Mouse (Mus musculus) hindbrain, embryonic 15.5 days (tissue): ENCODE results near the gene Porcn. TPM values are rescaled to one million over a fixed set of nuclear protein-coding genes. Genes with fewer than 3 reads are reported as not detected.
A peak's percentile ranks its signal among the peaks of the same experiment; 100 is the strongest.

Experiments
- ATAC-seq: fragments of 200-750 bp; cut with Nextera tagmentation; 2 replicates; pipeline ENCODE4 v1.8.0; 2017; ENCODE audit warnings: low read depth, moderate number of reproducible peaks, moderate TSS enrichment; ENCODE audit not compliant: low FRiP score
- H3K27ac ChIP-seq: fragments of 300-500 bp; sonication (generic); replicated peaks from 2 replicates; pipeline ENCODE4 v1.5.1; 2015; ENCODE audit warnings: mild to moderate bottlenecking, inconsistent platforms
- H3K27me3 ChIP-seq: fragments of 300-500 bp; sonication (generic); 2 replicates; pipeline ENCODE4 v1.6.1; 2015; ENCODE audit warnings: control low read depth, inconsistent platforms
- H3K36me3 ChIP-seq: fragments of 300-500 bp; sonication (generic); 2 replicates; pipeline ENCODE4 v1.6.1; 2015; ENCODE audit warnings: control low read depth, inconsistent platforms
- H3K4me1 ChIP-seq: fragments of 300-500 bp; sonication (generic); replicated peaks from 2 replicates; pipeline ENCODE4 v1.6.1; 2015; ENCODE audit warnings: control low read depth, inconsistent platforms
- H3K4me2 ChIP-seq: fragments of 300-500 bp; sonication (generic); 2 replicates; pipeline ENCODE4 v1.6.1; 2015; ENCODE audit warnings: moderate library complexity, mild to moderate bottlenecking, inconsistent platforms
- H3K4me3 ChIP-seq: fragments of 300-500 bp; sonication (generic); 2 replicates; pipeline ENCODE4 v1.5.1; 2015; ENCODE audit warnings: mild to moderate bottlenecking, inconsistent platforms
- H3K9ac ChIP-seq: fragments of 300-500 bp; sonication (generic); 2 replicates; pipeline ENCODE4 v1.6.1; 2015; ENCODE audit warnings: inconsistent platforms
- H3K9me3 ChIP-seq: fragments of 300-500 bp; sonication (generic); 2 replicates; pipeline ENCODE4 v1.6.1; 2016; ENCODE audit warnings: control low read depth, inconsistent platforms
- WGBS: fragments of 180-500 bp; shearing (Covaris S2); methylation state at CpG from one replicate; pipeline ENCODE4 v1.1.7; 2015; 5-methylcytosine and 5-hydroxymethylcytosine counted together
- polyA plus RNA-seq: library from polyadenylated mRNA; unstranded; fragments of >200 nt; fragmentation: Nextera tagmentation; extraction: Ambion mirVana; gene quantifications from 2 replicates; pipeline ENCODE4 v1.2.1, GENCODE M21; 2015

Porcn gene
- polyA plus RNA-seq, 1 experiment from 2014 or later: 52.9 TPM

DNA sequence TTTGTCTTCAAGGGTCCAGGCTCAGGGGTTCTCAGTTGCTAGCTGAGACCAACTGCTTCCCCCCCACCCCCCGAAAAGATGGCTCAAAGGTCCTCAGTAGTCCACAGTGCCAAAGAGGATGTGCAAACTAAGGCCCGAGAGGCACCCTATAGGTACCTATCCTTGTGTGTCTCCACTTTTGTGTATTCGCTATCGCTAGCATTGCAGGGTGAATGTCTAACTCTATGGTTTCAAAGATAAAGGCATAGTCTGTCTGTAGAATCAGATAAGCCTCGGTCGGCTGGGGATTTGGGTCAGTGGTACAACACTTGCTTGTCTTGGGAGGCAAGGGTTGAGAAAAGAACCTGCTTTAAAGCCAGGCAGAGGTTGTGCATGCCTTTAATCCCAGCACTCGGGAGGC, 17.1 kb upstream of the Porcn start:
- no peaks in the 10 kb centered on the region for H3K36me3 ChIP-seq
- H3K27ac ChIP-seq: no peak overlapping the region
- no peaks in the 10 kb centered on the region for H3K27me3 ChIP-seq
- no peaks in the 10 kb centered on the region for H3K4me1 ChIP-seq
- 91% methylated on average over 7 of the region's 7 CpGs for WGBS
- no peak overlapping the region for H3K4me2 ChIP-seq
- no peak for ATAC-seq
- H3K9ac ChIP-seq: no peak overlapping the region
- no peaks in the 10 kb centered on the region; the same call in 1 of the 2 replicates for H3K9me3 ChIP-seq
- H3K4me3 ChIP-seq: no peak overlapping the region

DNA sequence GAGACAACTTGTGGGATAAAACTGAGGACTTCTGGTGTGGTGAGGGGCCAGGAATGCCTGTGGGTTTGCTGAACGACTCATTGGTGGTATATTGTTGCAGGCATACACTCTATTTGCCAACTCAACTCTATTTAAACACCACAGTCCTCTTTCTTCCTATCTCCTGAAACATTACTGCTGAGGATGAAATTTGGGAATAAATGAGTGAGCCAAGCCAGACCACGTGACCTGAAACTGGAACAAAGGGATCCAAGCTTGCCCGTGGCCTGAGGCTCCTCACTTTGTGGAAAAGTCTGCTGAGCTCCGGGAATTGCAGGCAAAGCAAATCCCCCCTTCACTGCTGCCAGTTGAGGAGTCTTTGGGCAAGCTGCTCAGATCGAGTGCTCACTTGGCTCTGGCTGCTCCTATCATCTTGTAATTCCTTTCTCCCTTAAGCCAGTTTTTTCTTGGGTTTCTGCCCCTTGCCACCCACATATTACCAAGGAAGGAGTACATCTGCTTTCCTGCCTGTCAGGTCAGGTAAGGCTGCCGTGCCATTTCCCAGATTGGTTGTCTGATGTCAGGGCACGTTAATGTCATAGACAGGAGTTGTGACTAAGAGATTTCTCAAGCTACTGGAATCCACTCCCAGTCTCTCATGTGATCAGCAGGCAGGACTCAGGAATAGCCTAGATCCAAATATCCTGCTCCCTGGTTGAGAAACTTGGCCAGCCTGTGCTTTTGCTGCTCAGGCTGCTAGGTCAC, 16.5 kb upstream of the Porcn start:
- Histone ChIP-seq H3K4me3 (no peak overlapping the region), H3K9me3 (no peaks in the 10 kb centered on the region; the same call in 1 of the 2 replicates), H3K4me2 (no peak overlapping the region), H3K36me3 (no peaks in the 10 kb centered on the region), H3K9ac (no peak overlapping the region), H3K27ac (no peak overlapping the region), H3K27me3 (no peaks in the 10 kb centered on the region), H3K4me1 (no peaks in the 10 kb centered on the region)
- ATAC-seq: no peak
- WGBS: 64% methylated on average over 7 of the region's 7 CpGs

DNA sequence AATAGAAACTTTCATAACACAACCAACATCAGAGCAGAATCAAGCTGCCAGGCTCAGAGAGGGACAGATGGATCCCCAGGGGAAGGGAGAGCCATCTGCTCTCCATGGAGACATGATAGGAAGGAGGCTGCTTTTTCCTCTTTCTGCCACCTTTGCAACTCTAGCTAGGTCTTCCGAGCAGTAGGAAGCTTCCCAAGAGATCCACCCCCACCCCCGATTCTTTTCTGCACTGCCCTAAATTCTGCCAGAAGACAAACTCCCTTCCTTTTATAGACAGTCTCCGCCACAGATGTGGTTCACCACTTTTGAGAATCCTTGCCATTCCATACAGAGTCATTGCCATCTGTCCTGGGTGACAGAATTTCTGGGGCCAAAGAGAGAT, 16.0 kb upstream of the Porcn start:
- 77% methylated on average over 3 of the region's 3 CpGs for WGBS
- no peak for ATAC-seq

DNA sequence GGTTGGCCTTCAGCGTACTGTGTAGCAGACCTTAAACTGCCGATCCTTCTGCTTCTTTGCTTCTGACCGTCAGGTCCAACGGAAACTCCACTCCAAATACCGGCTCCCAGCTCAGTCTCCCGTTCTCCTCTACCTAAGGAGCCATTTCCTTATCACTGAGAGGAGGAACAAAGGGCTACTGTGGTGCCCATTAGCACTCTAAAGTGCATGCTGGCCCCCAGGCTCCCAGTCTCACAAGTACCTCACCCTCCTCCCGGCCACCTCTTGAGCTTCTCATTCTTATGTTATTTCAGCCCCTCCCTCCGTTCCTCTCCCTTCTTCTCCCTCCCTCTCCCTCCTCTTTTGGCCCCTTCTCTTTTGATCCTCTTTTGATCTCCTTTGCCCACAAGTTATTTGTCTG, 13.3 kb upstream of the Porcn start:
- no peak for ATAC-seq
- WGBS: 39% methylated on average over 8 of the region's 8 CpGs

More for the DNA sequence above, 16.0 kb upstream of the Porcn start:
- H3K36me3 ChIP-seq: no peaks in the 10 kb centered on the region
- H3K4me3 ChIP-seq: no peak overlapping the region
- no peak overlapping the region for H3K9ac ChIP-seq
- no peak overlapping the region for H3K27ac ChIP-seq
- H3K27me3 ChIP-seq: no peaks in the 10 kb centered on the region
- H3K4me1 ChIP-seq: no peaks in the 10 kb centered on the region
- no peaks in the 10 kb centered on the region; the same call in 1 of the 2 replicates for H3K9me3 ChIP-seq
- no peak overlapping the region for H3K4me2 ChIP-seq

DNA sequence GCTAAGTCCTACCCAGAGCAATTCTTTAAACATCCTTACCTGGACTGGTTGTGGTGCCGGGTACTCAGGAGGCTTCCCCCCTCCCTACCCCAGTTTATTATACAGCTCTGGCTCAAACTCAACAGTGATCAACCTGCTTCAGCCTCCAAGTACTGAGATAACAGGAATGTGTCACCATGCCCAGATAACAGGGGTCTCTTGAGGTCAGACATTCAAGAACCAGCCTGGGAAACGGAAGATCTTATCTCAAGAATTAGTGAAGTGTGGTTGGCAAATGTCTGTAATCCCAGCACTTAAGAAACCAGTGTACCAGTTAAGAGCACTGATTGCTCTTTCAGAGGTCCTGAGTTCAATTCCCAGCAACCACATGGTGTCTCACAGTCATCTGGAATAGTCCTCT, 11.8 kb upstream of the Porcn start:
- 80% methylated on average over 2 of the region's 2 CpGs for WGBS

More for the DNA sequence above, 13.3 kb upstream of the Porcn start:
- Histone ChIP-seq H3K27me3 (no peaks in the 10 kb centered on the region), H3K9me3 (no peaks in the 10 kb centered on the region; the same call in 1 of the 2 replicates), H3K9ac (no peak overlapping the region), H3K4me2 (no peak overlapping the region), H3K4me1 (no peaks in the 10 kb centered on the region), H3K4me3 (no peak overlapping the region), H3K27ac (no peak overlapping the region), H3K36me3 (no peaks in the 10 kb centered on the region)

DNA sequence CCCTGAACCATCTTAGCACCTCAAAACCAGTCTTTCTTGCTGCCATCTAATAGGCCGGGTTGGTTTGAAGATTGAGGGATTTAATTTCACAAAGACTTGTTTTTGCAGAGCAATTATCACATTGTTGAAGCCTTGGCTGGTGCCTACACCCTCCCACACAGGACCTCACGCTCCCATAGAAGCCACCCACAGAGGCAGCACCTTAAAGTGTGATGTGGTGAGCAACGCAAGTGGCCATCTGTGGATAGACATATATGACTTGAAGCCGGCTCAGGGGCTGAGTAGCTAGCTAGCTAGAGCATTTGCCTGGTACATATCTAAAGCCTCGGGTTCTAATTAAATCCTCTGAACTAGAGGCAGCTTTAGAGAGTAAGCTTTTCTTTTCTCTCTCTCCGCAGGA, 11.1 kb upstream of the Porcn start:
- 52% methylated on average over 6 of the region's 6 CpGs for WGBS
- H3K27me3 ChIP-seq: no peaks in the 10 kb centered on the region
- H3K4me2 ChIP-seq: no peak overlapping the region
- H3K9ac ChIP-seq: no peak overlapping the region
- no peak for ATAC-seq
- H3K9me3 ChIP-seq: no peaks in the 10 kb centered on the region; the same call in 1 of the 2 replicates
- H3K36me3 ChIP-seq: no peaks in the 10 kb centered on the region
- no peaks in the 10 kb centered on the region for H3K4me1 ChIP-seq
- H3K4me3 ChIP-seq: no peak overlapping the region
- no peak overlapping the region for H3K27ac ChIP-seq

More for the DNA sequence above, 11.8 kb upstream of the Porcn start:
- no peaks in the 10 kb centered on the region; the same call in 1 of the 2 replicates for H3K9me3 ChIP-seq
- H3K4me2 ChIP-seq: no peak overlapping the region
- no peak overlapping the region for H3K9ac ChIP-seq
- H3K36me3 ChIP-seq: no peaks in the 10 kb centered on the region
- no peaks in the 10 kb centered on the region for H3K27me3 ChIP-seq
- ATAC-seq: no peak
- H3K27ac ChIP-seq: no peak overlapping the region
- no peak overlapping the region for H3K4me3 ChIP-seq
- no peaks in the 10 kb centered on the region for H3K4me1 ChIP-seq

DNA sequence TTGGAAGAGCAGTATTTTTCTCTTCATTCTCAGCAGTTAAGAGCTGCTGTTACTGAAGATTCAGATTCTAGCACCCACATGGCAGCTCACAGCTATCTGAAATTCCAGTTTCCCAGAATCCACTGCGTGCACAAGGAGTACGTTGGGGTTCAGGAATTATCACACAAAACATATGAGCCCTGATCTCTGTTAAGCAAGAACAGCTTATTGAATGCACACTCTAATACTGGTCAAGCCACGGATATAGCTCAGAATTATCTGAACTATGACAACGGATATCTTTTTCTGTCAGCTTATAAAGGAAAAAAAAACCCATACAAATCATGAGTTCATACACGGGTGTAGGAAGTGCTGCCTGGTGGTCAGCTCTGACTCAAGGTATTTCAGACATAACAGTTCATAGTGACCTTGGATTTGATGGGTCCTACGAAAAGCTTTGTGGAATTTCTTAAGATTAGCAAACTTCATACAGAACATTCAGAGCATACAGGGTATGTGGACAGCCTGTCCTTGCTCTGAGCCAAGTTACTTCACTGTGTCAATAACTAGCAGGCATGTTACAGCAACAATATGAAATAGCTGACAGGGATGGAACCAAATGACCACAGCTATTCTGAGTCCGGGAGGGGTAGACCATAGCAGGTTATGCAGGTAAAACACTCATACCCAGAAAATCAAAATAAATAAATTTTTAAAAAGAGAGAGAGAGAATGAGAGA, 5.3 kb upstream of the Porcn start:
- WGBS: 84% methylated on average over 7 of the region's 7 CpGs
- ATAC-seq: no peak
- Histone ChIP-seq H3K9ac (no peak overlapping the region), H3K4me3 (no peak overlapping the region), H3K4me2 (no peak overlapping the region), H3K36me3 (no peaks in the 10 kb centered on the region), H3K9me3 (no peaks in the 10 kb centered on the region), H3K27me3 (no peaks in the 10 kb centered on the region), H3K27ac (no peak overlapping the region), H3K4me1 (no peaks in the 10 kb centered on the region)

DNA sequence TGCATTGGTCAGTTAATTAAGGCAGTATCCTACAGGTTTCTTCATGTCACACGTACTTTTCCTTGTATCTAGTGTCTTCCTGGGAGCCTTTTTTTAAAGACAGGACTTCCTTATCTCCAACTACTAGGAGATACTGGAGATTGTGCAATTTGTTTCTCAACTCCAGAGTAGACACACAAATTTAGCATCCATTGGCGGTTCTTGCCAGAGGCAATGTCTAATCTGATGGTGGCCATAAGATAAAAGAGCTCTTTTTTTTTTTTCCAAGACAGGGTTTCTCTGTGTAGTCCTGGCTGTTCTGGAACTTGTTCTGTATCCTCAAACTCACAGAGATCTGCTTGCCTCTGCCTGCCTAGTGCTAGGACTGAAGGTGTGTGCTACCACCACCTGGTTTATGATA, 3.4 kb upstream of the Porcn start:
- no peak for ATAC-seq
- H3K27ac ChIP-seq: no peak overlapping the region
- H3K9me3 ChIP-seq: no peaks in the 10 kb centered on the region
- H3K27me3 ChIP-seq: no peaks in the 10 kb centered on the region
- 76% methylated on average over 2 of the region's 2 CpGs for WGBS
- H3K9ac ChIP-seq: no peak overlapping the region
- no peak overlapping the region for H3K4me2 ChIP-seq
- H3K4me1 ChIP-seq: peaks cover 6% of the 10 kb centered on the region
- H3K4me3 ChIP-seq: no peak overlapping the region
- H3K36me3 ChIP-seq: no peaks in the 10 kb centered on the region

DNA sequence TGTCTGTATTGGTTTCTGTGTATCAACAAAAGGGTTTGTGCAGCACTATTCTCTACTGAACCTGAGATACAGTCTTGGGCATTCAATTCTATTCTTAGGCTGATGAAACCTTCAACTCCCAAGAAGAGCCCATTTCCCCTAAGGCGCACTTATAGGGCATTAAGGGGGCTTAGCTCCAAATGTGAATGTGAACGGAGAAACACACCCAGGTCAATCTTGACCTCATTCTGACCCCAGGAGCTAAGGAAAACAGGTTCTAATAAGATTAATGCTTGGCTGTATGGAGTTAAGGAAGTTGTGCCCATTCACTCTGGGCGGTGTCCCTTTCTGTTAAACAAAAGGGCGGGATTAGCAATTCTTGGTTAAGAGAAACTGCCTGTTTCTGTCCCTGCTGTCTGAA, 899 bp upstream of the Porcn start:
- Histone ChIP-seq H3K27me3 (no peaks in the 10 kb centered on the region), H3K4me3 (no peak overlapping the region; the same call in 1 of the 2 replicates), H3K9me3 (no peaks in the 10 kb centered on the region), H3K9ac (no peak overlapping the region), H3K36me3 (peaks cover 5% of the 10 kb centered on the region; the same call in 1 of the 2 replicates), H3K4me2 (peak overlapping the region; percentile 59), H3K27ac (no peak overlapping the region), H3K4me1 (peaks cover 6% of the 10 kb centered on the region)
- no peak for ATAC-seq
- WGBS: 32% methylated on average over 4 of the region's 4 CpGs

DNA sequence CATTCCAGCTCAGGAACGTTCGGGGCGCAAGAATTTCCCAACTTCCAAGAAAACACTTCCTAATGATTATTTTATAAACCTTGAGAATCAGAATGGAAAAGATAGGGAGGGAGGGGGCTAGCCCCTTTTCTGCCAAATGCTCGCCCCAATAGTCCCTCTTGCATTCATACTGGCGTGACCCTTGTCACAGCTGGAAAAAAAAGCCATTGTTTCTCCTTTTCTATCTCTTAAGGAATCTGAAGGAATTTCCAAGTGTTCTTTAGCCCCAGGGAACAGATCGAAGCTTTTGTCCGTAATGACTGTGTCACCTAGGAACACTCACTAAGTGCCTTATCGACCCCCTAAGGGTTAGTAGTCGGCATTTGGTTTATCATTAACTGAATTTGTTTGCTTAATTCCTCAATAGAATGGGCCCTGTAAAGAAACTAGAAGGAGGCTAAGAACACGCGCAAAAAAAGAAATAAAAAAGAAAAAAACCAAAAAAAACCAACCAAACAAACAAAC, 421 bp upstream of the Porcn start:
- peaks cover 5% of the 10 kb centered on the region; the same call in 1 of the 2 replicates for H3K36me3 ChIP-seq
- peak overlapping the region; percentile 81 for H3K27ac ChIP-seq
- H3K27me3 ChIP-seq: no peaks in the 10 kb centered on the region

DNA sequence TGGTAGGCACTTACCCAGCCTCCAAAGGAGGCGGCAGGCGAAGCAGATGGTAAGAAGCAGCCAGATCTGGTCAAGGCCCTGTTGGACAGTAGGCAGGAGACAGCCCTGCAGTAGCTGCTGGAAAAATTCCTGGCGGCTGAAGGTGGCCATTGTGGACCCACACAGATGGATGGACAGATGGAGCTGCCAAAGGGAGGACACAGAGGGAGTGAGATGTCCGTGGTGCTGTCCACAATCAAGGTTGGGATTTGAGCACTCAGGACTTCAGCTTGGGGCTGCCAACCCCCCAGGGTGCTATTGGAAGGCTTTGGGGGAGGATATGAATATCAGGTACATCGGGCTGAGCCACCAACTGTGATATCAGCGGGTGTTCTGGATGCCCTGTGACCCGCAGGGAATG, 774 bp downstream of the Porcn start:
- H3K9me3 ChIP-seq: no peaks in the 10 kb centered on the region
- H3K4me2 ChIP-seq: peak overlapping the region; percentile 59
- H3K36me3 ChIP-seq: peaks cover 5% of the 10 kb centered on the region; the same call in 1 of the 2 replicates
- peaks cover 6% of the 10 kb centered on the region for H3K4me1 ChIP-seq
- H3K9ac ChIP-seq: peak overlapping the region; percentile 50
- H3K27ac ChIP-seq: peak overlapping the region; percentile 81; the same call in 1 of the 2 replicates
- H3K27me3 ChIP-seq: no peaks in the 10 kb centered on the region
- WGBS: 28% methylated on average over 7 of the region's 7 CpGs
- no peak for ATAC-seq
- H3K4me3 ChIP-seq: peak overlapping the region; percentile 54

More for the DNA sequence above, 421 bp upstream of the Porcn start:
- 14% methylated on average over 11 of the region's 11 CpGs for WGBS
- H3K9me3 ChIP-seq: no peaks in the 10 kb centered on the region
- H3K9ac ChIP-seq: peak overlapping the region; percentile 50
- H3K4me2 ChIP-seq: peak overlapping the region; percentile 59
- H3K4me1 ChIP-seq: peaks cover 6% of the 10 kb centered on the region
- peak overlapping the region; percentile 54 for H3K4me3 ChIP-seq
- peak; percentile 50 for ATAC-seq

DNA sequence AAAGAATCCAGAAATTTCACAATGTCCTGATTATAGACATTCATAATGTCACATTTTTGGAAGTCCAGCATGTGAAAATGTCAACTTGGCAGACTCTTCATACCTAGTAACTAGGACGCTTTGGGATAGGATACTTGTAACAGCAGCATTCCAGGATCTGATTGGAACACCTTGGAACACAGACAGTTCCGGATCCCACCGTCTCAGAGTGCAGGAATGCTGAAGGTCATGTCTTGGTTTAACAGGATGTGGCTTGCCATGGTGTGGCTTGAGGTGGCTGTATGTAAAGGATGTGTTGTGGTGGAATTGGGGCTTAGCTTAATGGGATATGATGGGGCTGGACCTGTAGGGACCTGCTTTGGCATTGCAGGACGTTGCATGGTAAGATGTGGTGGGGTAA, 1.2 kb downstream of the Porcn start:
- no peak overlapping the region for H3K27ac ChIP-seq
- no peak for ATAC-seq
- H3K4me3 ChIP-seq: peak overlapping the region; percentile 54
- peaks cover 5% of the 10 kb centered on the region; the same call in 1 of the 2 replicates for H3K36me3 ChIP-seq
- peak overlapping the region; percentile 59 for H3K4me2 ChIP-seq
- no peaks in the 10 kb centered on the region for H3K9me3 ChIP-seq
- peak overlapping the region; percentile 50; the same call in 1 of the 2 replicates for H3K9ac ChIP-seq
- no peaks in the 10 kb centered on the region for H3K27me3 ChIP-seq
- peaks cover 6% of the 10 kb centered on the region for H3K4me1 ChIP-seq
- 75% methylated on average over 4 of the region's 4 CpGs for WGBS
